Mouse (Mus musculus): ENCODE measurements around the gene Adarb2. TPM values are rescaled to one million over a fixed set of nuclear protein-coding genes. Genes with fewer than 3 reads are reported as not detected.
A peak's percentile ranks its signal among the peaks of the same experiment; 100 is the strongest.

Gene Adarb2
- total and polyA plus RNA-seq, 3 experiments = not detected

DNA sequence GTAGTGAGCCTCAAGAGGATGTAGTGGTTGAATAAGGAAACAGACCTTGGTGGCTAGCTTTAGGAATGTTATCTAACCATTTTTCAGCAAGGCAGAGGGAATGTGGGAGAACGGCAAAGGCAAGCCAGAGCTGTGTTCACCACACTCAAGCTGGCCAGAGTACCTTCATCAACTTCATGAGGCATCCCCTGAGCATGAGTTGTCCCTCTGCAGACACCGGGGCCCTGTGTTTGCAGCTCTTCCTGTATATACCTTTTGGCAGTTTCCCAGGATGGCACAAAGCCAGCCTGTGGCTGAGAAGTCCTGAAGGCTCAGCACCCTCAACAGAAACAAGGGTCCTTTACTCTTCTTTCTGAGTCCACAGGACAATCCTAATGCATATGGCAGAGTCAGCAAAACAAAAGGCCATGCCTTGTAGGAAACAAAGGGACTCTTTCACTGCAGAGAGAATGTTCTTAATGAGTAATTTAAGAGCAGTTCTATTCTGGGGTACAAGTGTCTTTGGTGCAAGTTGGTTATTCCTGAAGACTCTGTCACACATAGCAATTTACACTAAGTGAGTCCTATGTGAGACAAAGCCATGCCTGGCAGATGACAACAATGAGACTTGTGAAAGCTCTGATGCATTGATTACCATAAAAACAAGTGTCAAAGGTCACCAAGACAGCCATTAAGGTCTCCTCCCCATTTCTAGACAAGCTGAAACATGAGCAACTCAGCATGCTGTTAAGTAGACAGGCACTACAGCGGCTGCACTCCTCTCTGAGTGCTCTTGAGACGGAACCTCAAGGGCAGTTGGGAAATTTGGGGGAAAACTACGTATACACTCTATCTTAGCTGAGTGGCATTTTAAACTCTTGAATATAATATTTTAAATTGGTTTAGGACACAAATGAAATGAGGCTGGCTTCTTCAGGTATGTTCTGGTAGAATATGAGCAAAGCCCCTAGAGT lies 431.0 kb downstream of the Adarb2 start:
- DNase-seq (ENCODE audit: extremely low read depth) = no peak
- no peak overlapping the region for H3K4me2 ChIP-seq (ENCODE audit: insufficient read depth, low read depth, poor library complexity, severe bottlenecking)
- H3K4me1 ChIP-seq (ENCODE audit: control insufficient read depth in 1 of 2, insufficient read depth in 2 of 2) = peaks cover 0 to 4% of the 10 kb centered on the region in 2 experiments; a peak in 1 of 4 replicates
- H3K9ac ChIP-seq (ENCODE audit: insufficient read depth, low read depth) = no peak overlapping the region
- H3K27ac ChIP-seq (ENCODE audit: insufficient read depth, low read depth) = no peak overlapping the region
- H3K79me2 ChIP-seq (replicated peaks; ENCODE audit: control insufficient read depth, extremely low read depth, insufficient read depth, poor library complexity, severe bottlenecking) = no peaks in the 10 kb centered on the region
- no peak overlapping the region for H3K4me3 ChIP-seq (replicated peaks in 1 of 3; ENCODE audit: low read depth in 2 of 3, low read length in 2 of 3, poor library complexity in 1 of 3)
- TF ChIP-seq E2F4 (IDR thresholded peaks at IDR 0.05; ENCODE audit: insufficient replicate concordance, low read depth, low read length) = no peak
- TF ChIP-seq ETS1 (conservative IDR thresholded peaks at IDR 0.05; ENCODE audit: low read depth, low read length) = no peak
- no peak for TF ChIP-seq ZMIZ1 (IDR thresholded peaks at IDR 0.05; ENCODE audit: low read depth, low read length)
- no peak for TF ChIP-seq SMC3 (IDR thresholded peaks at IDR 0.05; ENCODE audit: low read depth, low read length)
- no peak for TF ChIP-seq ZNF384 (IDR thresholded peaks at IDR 0.05; ENCODE audit: low read depth, low read length)
- no peak for TF ChIP-seq MEF2A (IDR thresholded peaks at IDR 0.05; ENCODE audit: borderline replicate concordance, low read depth, low read length)
- TF ChIP-seq POLR2AphosphoS2 (IDR thresholded peaks at IDR 0.05; ENCODE audit: low read depth, low read length) = no peak
- TF ChIP-seq UBTF (IDR thresholded peaks at IDR 0.05; ENCODE audit: low read depth, low read length) = no peak
- H3K36me3 ChIP-seq (replicated peaks in 1 of 2; ENCODE audit: control insufficient read depth in 1 of 2, insufficient read depth in 1 of 2, low read length in 1 of 2) = no peaks in the 10 kb centered on the region
- no peaks in the 10 kb centered on the region for H3K9me3 ChIP-seq (replicated peaks; ENCODE audit: low read length)
- dilution Hi-C loops (cut with MboI; ENCODE audit: extremely low pct_ligation_motif_present, extremely low pct_unique_long_range_greater_than_20kb, low sequenced_read_pairs) (no loop called here), in situ Hi-C loops (cut with MboI; ENCODE audit: low pct_ligation_motif_present, low pct_unique_long_range_greater_than_20kb, low sequenced_read_pairs) (no loop called here)
- H3K27me3 ChIP-seq (replicated peaks) = no peaks in the 10 kb centered on the region

DNA sequence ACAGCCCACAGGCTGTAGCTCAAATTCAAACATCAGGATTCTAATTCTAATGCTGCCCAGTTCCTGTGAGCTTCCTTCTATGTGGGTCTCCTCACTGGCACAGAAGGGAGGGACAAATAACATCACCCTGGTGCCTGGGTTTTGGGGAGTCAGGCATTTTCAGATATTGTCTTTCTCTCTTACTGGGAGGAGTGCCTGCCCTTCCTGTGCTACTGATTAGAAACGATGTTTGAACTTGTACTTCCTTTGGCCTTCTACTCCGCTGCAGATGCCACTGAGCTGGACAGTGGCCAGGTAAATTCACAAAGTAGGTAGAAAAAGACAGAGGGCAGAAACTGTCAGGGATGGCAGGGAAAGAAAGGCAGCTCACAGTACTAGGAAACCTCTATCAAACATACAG lies 439.4 kb downstream of the Adarb2 start:
- in situ Hi-C loops (cut with MboI; ENCODE audit: low pct_ligation_motif_present, low pct_unique_long_range_greater_than_20kb, low sequenced_read_pairs) (no loop called here), dilution Hi-C loops (cut with MboI; ENCODE audit: extremely low pct_ligation_motif_present, extremely low pct_unique_long_range_greater_than_20kb, low sequenced_read_pairs) (no loop called here)
- H3K36me3 ChIP-seq (replicated peaks in 1 of 2; ENCODE audit: control insufficient read depth in 1 of 2, insufficient read depth in 1 of 2, low read length in 1 of 2) = no peaks in the 10 kb centered on the region
- no peak overlapping the region for H3K27ac ChIP-seq (ENCODE audit: insufficient read depth, low read depth)
- TF ChIP-seq RCOR1 (conservative IDR thresholded peaks at IDR 0.05; ENCODE audit: low read depth, low read length) (no peak), MXI1 (IDR thresholded peaks at IDR 0.05; ENCODE audit: low read depth, low read length) (no peak)
- H3K79me2 ChIP-seq (replicated peaks; ENCODE audit: control insufficient read depth, extremely low read depth, insufficient read depth, poor library complexity, severe bottlenecking) = no peaks in the 10 kb centered on the region
- peaks cover 0 to 8% of the 10 kb centered on the region in 2 experiments; a peak in 1 of 4 replicates for H3K4me1 ChIP-seq (ENCODE audit: control insufficient read depth in 1 of 2, insufficient read depth in 2 of 2)
- H3K4me2 ChIP-seq (ENCODE audit: insufficient read depth, low read depth, poor library complexity, severe bottlenecking) = no peak overlapping the region
- DNase-seq (ENCODE audit: extremely low read depth) = no peak
- no peak overlapping the region for H3K9ac ChIP-seq (ENCODE audit: insufficient read depth, low read depth)
- H3K4me3 ChIP-seq (replicated peaks in 1 of 3; ENCODE audit: low read depth in 2 of 3, low read length in 2 of 3, poor library complexity in 1 of 3) = no peak overlapping the region
- H3K27me3 ChIP-seq (replicated peaks) = no peaks in the 10 kb centered on the region
- no peaks in the 10 kb centered on the region for H3K9me3 ChIP-seq (replicated peaks; ENCODE audit: low read length)

DNA sequence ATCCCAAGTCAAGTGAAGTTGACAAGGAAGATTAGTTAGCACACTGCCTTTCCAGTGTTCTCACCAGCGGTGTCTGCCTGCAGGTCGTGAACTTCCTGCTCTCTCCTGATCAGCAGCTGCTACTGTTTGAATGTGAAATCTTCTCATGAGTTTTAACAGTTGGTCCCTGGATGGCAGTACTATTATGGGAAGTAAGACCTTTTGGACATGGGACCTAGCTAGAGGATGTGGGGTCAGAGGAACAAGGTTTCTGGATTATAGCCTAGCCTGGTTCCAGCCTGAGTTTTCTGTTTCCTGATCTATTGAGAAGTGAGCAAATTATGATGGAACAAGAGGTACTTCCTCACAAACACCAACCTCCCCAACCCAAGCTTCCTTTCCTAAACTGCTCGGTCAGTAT lies 441.3 kb downstream of the Adarb2 start:
- Histone ChIP-seq H3K79me2 (replicated peaks; ENCODE audit: control insufficient read depth, extremely low read depth, insufficient read depth, poor library complexity, severe bottlenecking) (no peaks in the 10 kb centered on the region), H3K27ac (ENCODE audit: insufficient read depth, low read depth) (no peak overlapping the region), H3K4me1 (ENCODE audit: control insufficient read depth in 1 of 2, insufficient read depth in 2 of 2) (peaks cover 0 to 8% of the 10 kb centered on the region in 2 experiments; a peak in 1 of 4 replicates), H3K27me3 (replicated peaks) (no peaks in the 10 kb centered on the region), H3K4me2 (ENCODE audit: insufficient read depth, low read depth, poor library complexity, severe bottlenecking) (peak overlapping the region; percentile 32; the same call in 1 of the 2 replicates), H3K9ac (ENCODE audit: insufficient read depth, low read depth) (no peak overlapping the region), H3K4me3 (replicated peaks in 1 of 3; ENCODE audit: low read depth in 2 of 3, low read length in 2 of 3, poor library complexity in 1 of 3) (no peak overlapping the region), H3K9me3 (replicated peaks; ENCODE audit: low read length) (no peaks in the 10 kb centered on the region), H3K36me3 (replicated peaks in 1 of 2; ENCODE audit: control insufficient read depth in 1 of 2, insufficient read depth in 1 of 2, low read length in 1 of 2) (no peaks in the 10 kb centered on the region)
- in situ Hi-C loops (cut with MboI; ENCODE audit: low pct_ligation_motif_present, low pct_unique_long_range_greater_than_20kb, low sequenced_read_pairs) (no loop called here), dilution Hi-C loops (cut with MboI; ENCODE audit: extremely low pct_ligation_motif_present, extremely low pct_unique_long_range_greater_than_20kb, low sequenced_read_pairs) (no loop called here)
- no peak for DNase-seq (ENCODE audit: extremely low read depth)
- TF ChIP-seq SIN3A (IDR thresholded peaks at IDR 0.05; ENCODE audit: low read length) = no peak
- TF ChIP-seq MAX (IDR thresholded peaks at IDR 0.05; ENCODE audit: low read length) = no peak
- TF ChIP-seq POLR2A (IDR thresholded peaks at IDR 0.05; ENCODE audit: low read depth, low read length) = no peak
- no peak for TF ChIP-seq ZNF384 (IDR thresholded peaks at IDR 0.05; ENCODE audit: low read depth, low read length)
- TF ChIP-seq HCFC1 (IDR thresholded peaks at IDR 0.05; ENCODE audit: low read depth, low read length) = no peak
- no peak for TF ChIP-seq MAZ (IDR thresholded peaks at IDR 0.05; ENCODE audit: low read depth, low read length)
- no peak for TF ChIP-seq ZC3H11A (IDR thresholded peaks at IDR 0.05; ENCODE audit: low read depth, low read length)
- TF ChIP-seq RCOR1 (conservative IDR thresholded peaks at IDR 0.05; ENCODE audit: low read depth, low read length) = no peak
- no peak for TF ChIP-seq MAFK (IDR thresholded peaks at IDR 0.05; ENCODE audit: insufficient replicate concordance, low read length)
- TF ChIP-seq TCF12 (IDR thresholded peaks at IDR 0.05; ENCODE audit: low read depth, low read length) = no peak
- no peak for TF ChIP-seq SMC3 (IDR thresholded peaks at IDR 0.05; ENCODE audit: low read depth, low read length)
- TF ChIP-seq ZMIZ1 (IDR thresholded peaks at IDR 0.05; ENCODE audit: low read depth, low read length) = no peak
- TF ChIP-seq USF2 (conservative IDR thresholded peaks at IDR 0.05; ENCODE audit: low read depth, low read length) = no peak
- TF ChIP-seq TBP (conservative IDR thresholded peaks at IDR 0.05; ENCODE audit: low read depth, low read length) = no peak
- TF ChIP-seq NELFE (IDR thresholded peaks at IDR 0.05; ENCODE audit: low read depth, low read length) = no peak
- no peak for TF ChIP-seq UBTF (IDR thresholded peaks at IDR 0.05; ENCODE audit: low read depth, low read length)
- TF ChIP-seq USF1 (IDR thresholded peaks at IDR 0.05; ENCODE audit: low read depth, low read length) = no peak
- TF ChIP-seq JUND (conservative IDR thresholded peaks at IDR 0.05; ENCODE audit: low read depth, low read length) = no peak
- no peak for TF ChIP-seq E2F4 (IDR thresholded peaks at IDR 0.05; ENCODE audit: insufficient replicate concordance, low read depth, low read length)
